Mouse (Mus musculus): Measurements from ENCODE around the gene Rdh1. TPM values are rescaled to one million over a fixed set of nuclear protein-coding genes. Genes with fewer than 3 reads are reported as not detected.
A peak's percentile ranks its signal among the peaks of the same experiment; 100 is the strongest.
"Not testable (repeated sequence)": the region's sequence is repeated elsewhere in the genome, so short reads cannot be mapped to it uniquely, and the experiment has no call there.

Gene Rdh1
- polyA plus RNA-seq, 1 experiment from 2014 or later, result not detected

DNA sequence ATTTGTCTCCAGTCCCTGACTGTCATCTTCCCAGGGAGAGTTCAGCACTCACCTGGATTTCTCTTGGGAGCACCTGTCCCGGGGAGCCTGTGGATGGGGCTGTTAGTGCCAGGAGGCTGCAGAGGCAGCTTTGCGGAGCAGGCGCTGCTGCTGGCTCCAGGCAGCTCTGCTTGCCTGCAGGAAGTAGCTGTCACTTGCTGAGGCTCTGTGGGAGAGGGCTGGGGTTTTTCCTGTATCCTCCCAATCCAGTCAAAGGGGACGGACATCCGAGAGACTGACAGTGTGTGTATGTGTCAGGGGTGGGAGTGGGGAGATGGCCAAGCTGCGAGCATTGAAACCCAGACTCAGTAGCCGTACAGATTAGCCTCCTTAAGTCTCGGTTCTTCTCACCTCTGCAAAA, 8.0 kb upstream of the Rdh1 start, which contains the start of gene Gpr182:
Gene Gpr182 (minus strand): TSS at position 185 of the 400 bp plus-strand sequence.
- H3K9me3 ChIP-seq (replicated peaks; ENCODE audit: control insufficient read depth, low read length), result no peaks in the 10 kb centered on the region
- no peak within 1 kb of the TSS for H3K4me2 ChIP-seq (ENCODE audit: low read depth, low read length)
- H3K27ac ChIP-seq (replicated peaks; ENCODE audit: low read depth, low read length), result no peak within 1 kb of the TSS
- WGBS, result 41% methylated on average over 8 of the region's 8 CpGs
- H3K27me3 ChIP-seq (ENCODE audit: control insufficient read depth, insufficient read depth, low read length), result no peaks in the 10 kb centered on the region
- no peaks in the 10 kb centered on the region for H3K4me1 ChIP-seq (ENCODE audit: control insufficient read depth, insufficient read depth, low read length)
- no peak within 1 kb of the TSS for H3K4me3 ChIP-seq (ENCODE audit: low read depth, low read length)
- no peak within 1 kb of the TSS for H3K9ac ChIP-seq (replicated peaks; ENCODE audit: low read length)
- H3K36me3 ChIP-seq (replicated peaks; ENCODE audit: control insufficient read depth, insufficient read depth, low read depth, low read length), result 0 out of 2 replicates have a peak, but pooled peaks cover 2% of the 10 kb centered on the region
- ATAC-seq (replicated peaks; ENCODE audit: insufficient number of reproducible peaks, low FRiP score, low TSS enrichment, low read depth) (no peak), DNase-seq (ENCODE audit: low spot score) (no peak)

DNA sequence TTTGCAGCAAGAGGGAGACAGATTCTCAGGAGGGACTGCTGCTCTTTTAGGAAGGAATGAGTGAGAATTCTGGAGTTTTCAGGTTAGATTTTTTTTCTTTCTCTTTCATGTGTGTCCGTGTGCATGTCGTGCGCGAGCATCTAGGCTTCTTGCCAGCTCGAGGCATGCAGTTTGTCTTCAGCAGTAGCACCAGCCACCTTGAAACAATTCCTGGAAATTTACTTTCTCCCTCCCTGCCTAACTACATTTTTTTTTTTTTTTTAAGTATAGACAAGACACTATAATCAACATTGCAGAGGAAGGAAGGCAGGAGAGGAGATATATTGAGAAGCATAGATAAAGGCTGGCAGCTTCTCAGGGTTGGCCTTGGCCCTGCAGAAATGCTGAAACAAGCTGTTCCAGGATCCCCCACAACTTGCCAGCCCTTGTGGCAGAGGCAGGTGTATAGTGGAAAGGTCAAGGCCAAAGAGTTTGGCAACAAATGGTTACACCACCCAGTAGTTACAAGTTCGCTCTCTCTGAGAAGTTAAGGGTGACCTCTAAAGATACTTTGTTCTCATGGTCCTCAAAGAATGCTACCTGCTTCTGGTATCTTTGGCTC, 4.9 kb upstream of the Rdh1 start:
- Histone ChIP-seq H3K27ac (replicated peaks; ENCODE audit: low read depth, low read length) (no peak overlapping the region), H3K36me3 (replicated peaks; ENCODE audit: control insufficient read depth, insufficient read depth, low read depth, low read length) (no peaks in the 10 kb centered on the region), H3K9ac (replicated peaks; ENCODE audit: low read length) (no peak overlapping the region), H3K9me3 (replicated peaks; ENCODE audit: control insufficient read depth, low read length) (no peaks in the 10 kb centered on the region), H3K4me3 (ENCODE audit: low read depth, low read length) (no peak overlapping the region), H3K4me1 (ENCODE audit: control insufficient read depth, insufficient read depth, low read length) (no peaks in the 10 kb centered on the region), H3K27me3 (ENCODE audit: control insufficient read depth, insufficient read depth, low read length) (no peaks in the 10 kb centered on the region), H3K4me2 (ENCODE audit: low read depth, low read length) (no peak overlapping the region)
- 87% methylated on average over 6 of the region's 6 CpGs for WGBS
- ATAC-seq (replicated peaks; ENCODE audit: insufficient number of reproducible peaks, low FRiP score, low TSS enrichment, low read depth) (no peak), DNase-seq (ENCODE audit: low spot score) (no peak)

DNA sequence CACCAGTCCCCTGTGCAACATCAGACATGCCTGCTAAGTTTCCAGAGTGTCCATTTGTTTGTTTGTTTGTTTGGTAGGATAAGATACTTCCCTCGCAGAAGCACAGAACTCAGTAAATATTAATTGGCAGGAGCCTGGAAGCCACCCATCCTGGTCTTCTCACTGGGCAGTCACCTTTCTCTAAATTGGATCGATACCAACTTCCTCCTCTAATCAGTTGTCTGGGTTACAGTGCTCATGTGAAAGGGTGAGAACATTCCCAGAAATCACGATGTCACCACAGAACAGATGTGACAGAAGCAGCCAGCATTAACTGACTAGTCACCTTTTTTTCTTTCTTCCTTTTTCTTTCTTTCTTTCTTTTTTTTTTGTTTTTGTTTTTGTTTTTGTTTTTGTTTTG, 4.3 kb upstream of the Rdh1 start:
- no peak for ATAC-seq (replicated peaks; ENCODE audit: insufficient number of reproducible peaks, low FRiP score, low TSS enrichment, low read depth)
- WGBS, result 81% methylated on average over 3 of the region's 3 CpGs

DNA sequence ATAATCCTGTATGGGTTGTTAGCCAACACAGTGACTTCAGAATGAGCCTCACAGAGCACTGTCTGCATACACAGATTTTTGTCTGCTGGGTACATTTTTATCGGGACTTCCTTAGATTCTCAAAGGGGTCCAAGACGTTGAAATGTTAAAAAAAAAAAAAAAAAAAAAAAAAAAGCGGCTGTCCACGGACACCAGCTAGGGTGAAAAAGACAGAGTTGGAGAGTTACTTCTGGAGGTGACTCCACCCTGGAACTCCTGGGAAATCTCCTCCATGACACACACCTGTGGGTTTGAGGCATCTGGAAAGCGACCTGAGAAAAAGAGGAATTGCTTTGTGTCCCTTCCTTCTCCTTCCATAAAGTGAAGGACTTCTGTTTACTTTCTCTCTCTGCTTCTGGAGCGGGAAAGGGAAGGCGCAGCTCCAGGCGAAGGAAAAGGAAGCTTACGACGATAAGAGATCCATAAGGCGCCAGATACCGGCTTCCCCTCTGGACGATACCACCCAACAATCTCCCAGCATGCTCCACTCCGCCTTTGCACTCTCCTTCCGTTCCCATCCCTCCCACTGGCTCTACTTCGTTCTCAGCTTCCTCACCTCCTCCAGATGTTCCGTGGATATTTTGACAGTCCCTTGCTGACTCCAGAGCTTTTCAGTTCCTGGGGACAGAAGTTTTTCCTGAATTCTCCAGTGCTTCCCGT, 3.6 kb upstream of the Rdh1 start:
- H3K27ac ChIP-seq (replicated peaks; ENCODE audit: low read depth, low read length), result no peak overlapping the region
- no peak overlapping the region for H3K9ac ChIP-seq (replicated peaks; ENCODE audit: low read length)
- H3K4me3 ChIP-seq (ENCODE audit: low read depth, low read length), result no peak overlapping the region
- no peaks in the 10 kb centered on the region for H3K9me3 ChIP-seq (replicated peaks; ENCODE audit: control insufficient read depth, low read length)
- peak overlapping the region; percentile 11 for H3K4me2 ChIP-seq (ENCODE audit: low read depth, low read length)
- no peaks in the 10 kb centered on the region for H3K4me1 ChIP-seq (ENCODE audit: control insufficient read depth, insufficient read depth, low read length)
- no peak for DNase-seq (ENCODE audit: low spot score)
- 51% methylated on average over 18 of the region's 18 CpGs for WGBS
- no peaks in the 10 kb centered on the region for H3K27me3 ChIP-seq (ENCODE audit: control insufficient read depth, insufficient read depth, low read length)
- no peak for ATAC-seq (replicated peaks; ENCODE audit: insufficient number of reproducible peaks, low FRiP score, low TSS enrichment, low read depth)
- no peaks in the 10 kb centered on the region for H3K36me3 ChIP-seq (replicated peaks; ENCODE audit: control insufficient read depth, insufficient read depth, low read depth, low read length)

More for the DNA sequence above, 4.3 kb upstream of the Rdh1 start:
- Histone ChIP-seq H3K9ac (replicated peaks; ENCODE audit: low read length) (no peak overlapping the region), H3K36me3 (replicated peaks; ENCODE audit: control insufficient read depth, insufficient read depth, low read depth, low read length) (no peaks in the 10 kb centered on the region), H3K4me3 (ENCODE audit: low read depth, low read length) (no peak overlapping the region), H3K4me2 (ENCODE audit: low read depth, low read length) (no peak overlapping the region), H3K4me1 (ENCODE audit: control insufficient read depth, insufficient read depth, low read length) (no peaks in the 10 kb centered on the region), H3K9me3 (replicated peaks; ENCODE audit: control insufficient read depth, low read length) (no peaks in the 10 kb centered on the region), H3K27ac (replicated peaks; ENCODE audit: low read depth, low read length) (no peak overlapping the region), H3K27me3 (ENCODE audit: control insufficient read depth, insufficient read depth, low read length) (no peaks in the 10 kb centered on the region)
- no peak for DNase-seq (ENCODE audit: low spot score)

DNA sequence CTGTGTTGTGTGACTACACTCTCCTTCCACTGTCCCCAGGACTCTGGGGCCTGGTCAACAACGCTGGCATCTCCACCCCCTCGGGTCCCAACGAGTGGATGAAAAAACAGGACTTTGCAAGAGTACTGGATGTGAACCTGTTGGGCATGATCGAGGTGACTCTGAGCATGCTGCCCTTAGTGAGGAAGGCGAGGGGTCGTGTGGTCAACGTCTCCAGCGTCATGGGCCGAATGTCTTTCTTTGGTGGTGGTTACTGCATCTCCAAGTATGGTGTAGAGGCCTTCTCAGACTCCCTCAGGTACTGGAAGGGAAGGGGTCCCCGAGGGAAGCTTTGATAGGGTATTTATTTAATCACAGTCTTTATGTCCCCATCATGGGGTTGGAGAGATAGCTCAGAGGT, 3.4 kb downstream of the Rdh1 start:
- H3K36me3 ChIP-seq (replicated peaks; ENCODE audit: control insufficient read depth, insufficient read depth, low read depth, low read length); H3K9me3 ChIP-seq (replicated peaks; ENCODE audit: control insufficient read depth, low read length); H3K27ac ChIP-seq (replicated peaks; ENCODE audit: low read depth, low read length); H3K4me2 ChIP-seq (ENCODE audit: low read depth, low read length); DNase-seq (ENCODE audit: low spot score); ATAC-seq (replicated peaks; ENCODE audit: insufficient number of reproducible peaks, low FRiP score, low TSS enrichment, low read depth); H3K9ac ChIP-seq (replicated peaks; ENCODE audit: low read length); H3K4me1 ChIP-seq (ENCODE audit: control insufficient read depth, insufficient read depth, low read length); H3K27me3 ChIP-seq (ENCODE audit: control insufficient read depth, insufficient read depth, low read length); H3K4me3 ChIP-seq (ENCODE audit: low read depth, low read length): not testable (repeated sequence)
- WGBS, result 83% methylated on average over 10 of the region's 10 CpGs

DNA sequence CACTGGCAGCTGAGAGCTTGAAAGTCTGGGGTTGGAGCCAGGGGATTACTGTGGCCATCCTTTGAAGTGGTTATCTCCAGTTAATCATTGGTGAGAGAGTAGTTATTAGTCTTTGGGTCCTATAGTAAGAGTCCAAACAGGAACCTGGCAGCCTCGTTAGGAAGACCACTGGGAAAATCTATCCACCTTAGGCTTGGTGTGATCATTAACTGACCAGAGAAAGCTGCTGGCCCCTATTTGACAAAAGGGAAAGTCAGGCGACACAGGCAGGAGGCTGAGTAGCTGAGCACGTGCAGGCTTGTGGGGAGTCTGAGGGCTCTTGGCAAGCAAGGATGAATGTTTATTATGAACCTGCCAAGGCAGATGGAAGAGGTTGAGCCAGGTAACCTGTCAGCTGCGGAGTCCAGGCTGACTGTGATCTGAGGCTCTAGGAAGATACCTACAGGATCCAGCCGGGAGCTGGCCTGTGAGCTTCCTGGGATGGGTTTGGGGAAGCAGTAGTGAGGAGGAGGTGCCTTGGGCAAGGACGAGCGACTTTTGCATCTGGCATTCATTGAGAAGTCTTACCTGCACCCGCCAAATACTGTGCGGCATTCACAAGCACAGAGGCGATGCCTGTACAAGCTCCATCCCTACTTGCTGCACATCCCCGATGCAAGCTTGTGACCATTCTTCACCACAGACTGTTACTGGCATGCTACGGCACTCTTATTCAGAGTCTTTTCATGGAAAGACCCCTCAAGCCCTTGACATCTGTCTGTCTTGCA, 4.6 kb downstream of the Rdh1 start:
- DNase-seq (ENCODE audit: low spot score) (no peak), ATAC-seq (replicated peaks; ENCODE audit: insufficient number of reproducible peaks, low FRiP score, low TSS enrichment, low read depth) (no peak)
- Histone ChIP-seq H3K27ac (replicated peaks; ENCODE audit: low read depth, low read length) (no peak overlapping the region), H3K4me1 (ENCODE audit: control insufficient read depth, insufficient read depth, low read length) (no peaks in the 10 kb centered on the region), H3K36me3 (replicated peaks; ENCODE audit: control insufficient read depth, insufficient read depth, low read depth, low read length) (no peaks in the 10 kb centered on the region), H3K9ac (replicated peaks; ENCODE audit: low read length) (no peak overlapping the region), H3K9me3 (replicated peaks; ENCODE audit: control insufficient read depth, low read length) (no peaks in the 10 kb centered on the region), H3K4me2 (ENCODE audit: low read depth, low read length) (no peak overlapping the region), H3K4me3 (ENCODE audit: low read depth, low read length) (no peak overlapping the region), H3K27me3 (ENCODE audit: control insufficient read depth, insufficient read depth, low read length) (no peaks in the 10 kb centered on the region)
- 71% methylated on average over 12 of the region's 12 CpGs for WGBS

DNA sequence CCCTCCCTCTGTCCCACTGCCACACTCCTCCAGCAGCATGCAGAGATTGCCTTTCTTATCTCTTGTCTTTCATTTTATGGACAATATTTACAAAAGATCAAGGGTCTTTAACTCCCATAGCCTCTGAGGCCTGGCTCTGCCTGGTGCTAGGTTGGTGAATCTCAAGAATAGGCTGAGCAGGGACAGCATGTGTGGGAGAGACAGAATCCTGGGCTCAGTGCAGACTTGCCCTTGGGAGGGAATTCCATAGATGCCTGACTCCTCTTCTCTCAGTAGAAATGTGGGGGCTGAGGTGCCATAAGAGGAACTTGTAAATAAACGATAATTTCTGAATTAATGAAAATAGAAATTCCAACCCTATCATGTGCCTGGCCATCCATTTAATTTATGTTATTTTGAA, 7.0 kb downstream of the Rdh1 start:
- no peak for DNase-seq (ENCODE audit: low spot score)
- H3K4me3 ChIP-seq (ENCODE audit: low read depth, low read length), result no peak overlapping the region
- no peaks in the 10 kb centered on the region for H3K9me3 ChIP-seq (replicated peaks; ENCODE audit: control insufficient read depth, low read length)
- ATAC-seq (replicated peaks; ENCODE audit: insufficient number of reproducible peaks, low FRiP score, low TSS enrichment, low read depth), result no peak
- H3K36me3 ChIP-seq (replicated peaks; ENCODE audit: control insufficient read depth, insufficient read depth, low read depth, low read length), result no peaks in the 10 kb centered on the region
- no peaks in the 10 kb centered on the region for H3K4me1 ChIP-seq (ENCODE audit: control insufficient read depth, insufficient read depth, low read length)
- no peak overlapping the region for H3K9ac ChIP-seq (replicated peaks; ENCODE audit: low read length)
- H3K4me2 ChIP-seq (ENCODE audit: low read depth, low read length), result no peak overlapping the region
- WGBS, result 85% methylated on average over 1 of the region's 1 CpGs
- H3K27ac ChIP-seq (replicated peaks; ENCODE audit: low read depth, low read length), result no peak overlapping the region
- no peaks in the 10 kb centered on the region for H3K27me3 ChIP-seq (ENCODE audit: control insufficient read depth, insufficient read depth, low read length)

DNA sequence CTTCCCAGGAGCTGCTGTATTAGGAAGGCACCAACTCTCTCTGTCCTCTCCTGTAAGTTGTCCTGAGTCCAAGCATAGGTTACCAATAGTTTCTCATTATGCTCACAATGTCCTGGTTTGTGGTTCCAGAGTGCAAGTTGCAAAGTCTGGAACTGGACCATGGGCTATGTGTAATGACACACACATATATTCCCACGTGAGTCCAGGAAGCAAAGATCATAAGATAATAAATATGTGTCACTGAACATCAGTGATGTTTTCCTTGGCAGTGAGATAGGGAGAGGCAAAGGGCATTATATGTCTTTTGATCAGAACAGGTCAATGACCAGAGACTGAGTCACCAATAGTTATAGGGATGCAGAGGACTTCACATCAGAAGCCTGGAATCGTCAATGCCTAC, 16.5 kb downstream of the Rdh1 start, which contains the start of gene Rdh9:
Gene Rdh9 (plus strand): TSS at position 376 of the 400 bp plus-strand sequence.
- Histone ChIP-seq H3K4me1 (ENCODE audit: control insufficient read depth, insufficient read depth, low read length) (no peaks in the 10 kb centered on the region), H3K9ac (replicated peaks; ENCODE audit: low read length) (no peak within 1 kb of the TSS), H3K4me3 (ENCODE audit: low read depth, low read length) (no peak within 1 kb of the TSS), H3K27ac (replicated peaks; ENCODE audit: low read depth, low read length) (no peak within 1 kb of the TSS), H3K4me2 (ENCODE audit: low read depth, low read length) (no peak within 1 kb of the TSS), H3K9me3 (replicated peaks; ENCODE audit: control insufficient read depth, low read length) (no peaks in the 10 kb centered on the region), H3K27me3 (ENCODE audit: control insufficient read depth, insufficient read depth, low read length) (no peaks in the 10 kb centered on the region), H3K36me3 (replicated peaks; ENCODE audit: control insufficient read depth, insufficient read depth, low read depth, low read length) (no peaks in the 10 kb centered on the region)
- DNase-seq (ENCODE audit: low spot score) (no peak), ATAC-seq (replicated peaks; ENCODE audit: insufficient number of reproducible peaks, low FRiP score, low TSS enrichment, low read depth) (no peak)
- WGBS, result 86% methylated on average over 2 of the region's 2 CpGs

Data from embryonic facial prominence, embryonic 11.5 days (tissue).